Mouse (Mus musculus) gastrocnemius, adult 18-20 months (tissue): ENCODE measurements around the gene Inafm2. TPM values are rescaled to one million over a fixed set of nuclear protein-coding genes. Genes with fewer than 3 reads are reported as not detected.

Experiments used
- DNase-seq: peaks from one replicate; pipeline ENCODE4 v3.0.0; 2021; ENCODE audit warnings: low spot score
- total RNA-seq, 2 experiments: library from RNA; stranded (reverse); gene quantifications; 2 replicates each; pipeline ENCODE4 v1.2.3; 2021

The Inafm2 gene
- total RNA-seq, 2 experiments from 2014 or later: 5.3 TPM

DNA sequence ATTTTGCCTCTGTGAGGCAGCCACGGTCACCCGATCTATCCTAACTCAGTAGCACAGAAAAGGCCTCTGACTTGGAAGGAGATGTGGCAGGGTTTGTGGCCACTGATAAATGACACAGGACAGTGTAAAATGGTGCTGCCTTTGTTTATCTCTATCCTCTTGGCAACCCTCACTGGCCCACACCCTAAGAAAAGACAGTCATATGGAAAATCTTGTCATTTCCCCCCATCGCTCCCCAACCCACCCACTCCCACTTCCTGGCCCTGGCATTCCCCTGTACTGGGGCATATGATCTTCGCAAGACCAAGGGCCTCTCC lies 7.2 kb downstream of the Inafm2 start:
- no peak for DNase-seq

DNA sequence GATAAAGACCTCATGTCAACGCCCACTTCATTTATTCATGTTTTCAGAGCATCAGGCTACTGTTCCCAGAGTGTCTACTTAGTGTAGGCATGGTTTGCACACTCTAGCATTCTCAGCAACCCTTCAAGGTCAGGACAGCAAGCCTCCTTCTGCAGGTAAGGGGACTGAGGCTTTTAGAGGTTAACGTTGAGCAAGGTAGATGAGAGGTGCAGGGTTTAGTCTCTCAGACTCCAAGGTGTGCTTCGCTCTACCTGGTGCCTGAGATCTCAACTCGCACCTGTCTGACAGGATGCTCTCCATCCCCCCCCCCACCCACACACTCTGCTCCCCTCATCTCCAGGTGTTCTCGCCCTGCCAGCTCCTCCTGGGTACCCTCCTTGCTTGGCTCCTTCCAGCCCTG lies 8.6 kb downstream of the Inafm2 start:
- no peak for DNase-seq

DNA sequence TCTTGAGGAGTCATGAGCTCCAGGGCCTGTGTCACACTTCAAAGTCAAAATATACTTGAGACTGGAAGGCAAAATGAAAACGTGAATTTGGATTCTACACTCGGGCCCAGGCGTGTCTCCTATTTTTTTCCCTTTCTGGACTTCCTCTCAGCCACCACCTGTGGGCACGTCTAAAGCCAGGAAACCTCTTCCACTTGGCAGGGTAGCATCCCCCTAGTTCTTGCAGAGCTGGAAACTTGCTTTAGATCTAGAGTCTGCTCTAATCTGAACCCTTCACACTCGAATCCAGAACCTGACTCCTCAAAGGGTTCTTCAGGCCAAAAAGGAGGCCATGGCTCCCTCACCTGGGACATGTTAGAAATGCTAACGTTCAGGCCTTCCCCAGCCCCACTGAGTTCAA lies 9.8 kb downstream of the Inafm2 start:
- no peak for DNase-seq

DNA sequence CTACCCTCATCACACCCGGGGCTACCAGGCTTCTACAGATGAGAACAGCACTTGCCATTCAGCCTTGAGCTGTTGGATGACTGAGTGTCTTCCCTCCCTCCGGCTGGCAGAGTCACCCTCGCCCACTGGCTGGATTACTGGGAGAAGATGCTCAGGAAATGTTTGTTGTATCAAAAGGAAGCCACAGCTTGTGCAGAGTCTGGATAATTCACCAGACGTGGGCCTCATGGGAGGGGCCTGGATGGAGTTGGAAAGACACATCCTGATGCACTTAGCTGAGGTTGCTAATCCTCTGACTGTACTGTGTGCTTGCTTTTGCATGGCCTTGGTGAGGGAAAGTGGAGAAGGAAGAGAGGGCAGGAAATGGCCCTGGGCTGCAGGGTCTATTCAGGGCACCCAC lies 10.5 kb downstream of the Inafm2 start:
- DNase-seq: no peak

DNA sequence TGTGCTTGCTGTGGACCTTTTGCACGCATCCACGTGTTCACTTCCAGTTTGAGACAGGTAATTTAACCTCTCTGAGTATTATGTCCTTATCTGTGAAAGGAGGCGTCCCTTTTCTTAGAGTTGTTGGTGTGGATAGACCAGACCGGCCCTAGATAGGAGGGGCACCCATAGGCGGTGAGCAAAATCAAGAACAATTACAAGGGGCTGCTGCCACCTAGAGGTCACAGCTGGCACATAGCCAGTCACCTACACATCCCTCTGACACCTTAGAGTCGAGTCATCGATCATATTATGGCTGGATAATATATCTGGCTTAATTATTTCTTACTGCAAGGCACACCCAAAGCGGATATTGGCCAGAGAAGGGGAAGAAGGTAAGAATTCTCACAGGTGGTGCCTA lies 14.3 kb downstream of the Inafm2 start:
- no peak for DNase-seq

DNA sequence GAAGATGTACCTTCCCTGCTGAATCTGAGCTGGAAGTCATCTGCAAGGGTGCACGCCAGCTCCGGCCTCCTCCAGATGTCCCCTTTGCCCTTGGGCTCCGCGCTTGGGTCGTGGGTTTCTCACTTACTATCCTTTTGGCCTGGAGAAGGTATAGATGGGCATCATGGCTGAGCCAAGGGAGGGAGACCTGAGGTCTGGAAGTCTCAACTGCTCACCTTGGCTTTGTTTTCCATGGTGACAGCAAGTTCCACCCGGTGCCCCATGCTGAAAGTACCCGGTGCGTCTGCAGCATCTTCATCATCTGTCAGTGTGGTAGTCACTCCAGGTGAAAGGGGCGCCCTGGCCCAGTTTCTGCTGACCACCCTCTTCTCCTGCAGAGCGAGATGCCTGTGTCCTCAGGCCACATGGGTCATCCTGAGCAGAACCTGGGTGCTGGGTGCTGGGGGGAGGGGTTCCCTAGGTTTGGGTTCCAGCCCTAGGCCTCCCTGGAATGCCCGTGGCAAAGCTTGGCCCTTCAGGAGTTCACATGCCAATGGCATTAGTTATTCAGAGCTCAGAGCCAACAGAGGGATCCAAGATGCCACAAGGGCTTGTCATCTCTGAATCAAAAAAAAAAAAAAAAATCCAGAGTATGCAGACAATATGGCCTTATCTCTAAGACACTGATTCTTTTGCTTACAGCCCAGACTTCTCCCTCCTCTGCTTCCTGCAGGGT lies 14.9 kb downstream of the Inafm2 start:
- no peak for DNase-seq

DNA sequence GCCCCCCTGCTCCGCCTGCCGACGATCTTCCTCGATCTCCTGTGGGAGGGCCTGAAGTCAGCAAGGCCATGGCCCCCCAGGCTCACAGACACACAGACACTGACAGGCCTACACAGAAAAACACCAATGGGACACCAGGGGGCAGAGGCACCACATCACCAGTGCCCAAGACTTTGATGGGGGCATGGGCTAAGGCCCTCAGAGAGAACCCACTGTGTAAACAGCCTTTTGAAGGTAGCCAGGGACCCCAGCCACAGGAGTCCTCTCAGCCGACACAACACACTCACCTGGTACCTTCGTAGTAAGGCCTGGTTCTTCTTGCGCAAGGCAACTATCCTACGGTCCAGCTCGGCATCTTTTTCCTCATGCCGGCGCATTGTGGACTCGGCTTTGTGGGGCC lies 15.8 kb downstream of the Inafm2 start:
- DNase-seq: no peak

DNA sequence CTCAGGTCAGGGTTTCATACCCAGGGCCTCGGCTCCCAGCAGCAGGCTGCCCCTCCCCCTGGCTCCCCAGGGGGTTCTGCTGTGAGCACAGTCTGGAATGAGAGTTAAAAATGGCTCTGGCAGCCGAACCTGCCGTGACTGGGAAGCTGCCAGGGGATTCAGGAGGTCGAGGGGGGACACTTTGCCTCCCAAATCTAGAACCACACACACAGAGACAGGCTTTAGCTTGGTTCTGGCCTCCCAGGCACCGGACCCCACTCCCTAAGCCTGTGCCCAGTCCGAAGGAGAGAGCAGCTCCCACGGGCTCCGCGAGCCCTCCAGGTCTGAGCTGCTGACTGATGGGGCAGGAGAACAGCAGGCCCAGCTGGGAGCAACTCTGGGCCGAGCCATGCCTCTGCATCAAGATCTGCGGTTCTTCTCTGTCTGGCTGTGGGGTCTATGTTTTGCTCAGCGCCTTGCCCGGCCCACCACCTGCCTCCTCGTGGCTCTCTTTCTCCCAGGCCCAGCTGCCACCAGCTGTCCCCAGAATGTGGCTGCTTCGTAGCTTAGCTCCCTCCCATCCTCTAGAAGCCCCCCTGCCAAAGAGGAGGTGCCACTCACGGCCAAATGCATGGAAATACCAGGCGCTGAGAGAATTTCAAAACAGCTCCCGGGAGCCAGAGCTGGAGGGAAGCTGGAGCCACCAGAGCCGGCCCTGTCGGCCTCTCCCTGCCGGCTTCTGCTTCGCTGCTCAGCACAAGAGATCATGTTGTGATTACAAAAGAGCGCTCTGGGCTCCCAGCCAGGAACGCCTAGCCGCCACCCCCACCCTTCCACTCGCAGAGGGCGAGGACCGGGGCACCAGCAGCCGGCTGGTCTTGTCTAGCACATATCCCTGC lies 16.6 kb downstream of the Inafm2 start, which contains the start of gene Ccdc9b:
Gene Ccdc9b, minus strand, starts transcription at position 756 of the 878 bp plus-strand sequence.
- DNase-seq: peak; percentile 94

DNA sequence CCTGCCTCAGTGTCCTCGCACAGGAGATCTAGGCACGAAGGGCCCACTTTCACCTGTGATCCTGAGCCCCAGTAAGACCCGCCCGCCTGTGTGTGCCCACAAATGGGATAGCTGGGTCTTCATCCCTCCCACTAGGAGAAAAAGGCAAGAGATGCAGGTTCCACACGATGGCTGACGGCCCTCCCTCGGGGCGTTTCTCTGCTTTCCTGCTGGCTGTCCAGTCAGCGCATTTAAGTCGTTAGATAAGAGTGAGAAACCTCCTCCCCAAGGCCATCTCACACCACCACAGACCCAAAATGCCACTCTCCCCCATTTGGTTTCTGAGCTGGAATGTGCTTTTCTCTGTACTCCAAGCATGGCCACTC lies 17.2 kb downstream of the Inafm2 start:
- no peak for DNase-seq

DNA sequence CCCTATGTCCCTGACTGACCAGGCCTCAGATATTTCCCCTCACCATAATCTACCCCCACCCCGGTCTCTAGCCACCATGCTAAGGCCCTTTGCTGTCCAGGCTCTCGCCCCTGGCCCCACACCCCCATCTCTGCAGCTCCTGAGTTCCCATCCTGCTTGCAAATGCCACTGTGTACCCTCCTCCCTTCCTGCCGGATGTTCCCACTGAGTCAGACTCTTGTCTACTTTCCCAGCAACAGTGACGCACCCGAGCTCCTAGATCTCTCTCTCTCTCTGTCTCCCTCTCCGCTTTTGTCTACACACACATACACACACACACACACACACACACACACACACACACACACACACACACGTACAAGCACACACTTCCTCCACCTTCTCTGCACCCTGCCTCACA lies 17.9 kb downstream of the Inafm2 start:
- no peak for DNase-seq

DNA sequence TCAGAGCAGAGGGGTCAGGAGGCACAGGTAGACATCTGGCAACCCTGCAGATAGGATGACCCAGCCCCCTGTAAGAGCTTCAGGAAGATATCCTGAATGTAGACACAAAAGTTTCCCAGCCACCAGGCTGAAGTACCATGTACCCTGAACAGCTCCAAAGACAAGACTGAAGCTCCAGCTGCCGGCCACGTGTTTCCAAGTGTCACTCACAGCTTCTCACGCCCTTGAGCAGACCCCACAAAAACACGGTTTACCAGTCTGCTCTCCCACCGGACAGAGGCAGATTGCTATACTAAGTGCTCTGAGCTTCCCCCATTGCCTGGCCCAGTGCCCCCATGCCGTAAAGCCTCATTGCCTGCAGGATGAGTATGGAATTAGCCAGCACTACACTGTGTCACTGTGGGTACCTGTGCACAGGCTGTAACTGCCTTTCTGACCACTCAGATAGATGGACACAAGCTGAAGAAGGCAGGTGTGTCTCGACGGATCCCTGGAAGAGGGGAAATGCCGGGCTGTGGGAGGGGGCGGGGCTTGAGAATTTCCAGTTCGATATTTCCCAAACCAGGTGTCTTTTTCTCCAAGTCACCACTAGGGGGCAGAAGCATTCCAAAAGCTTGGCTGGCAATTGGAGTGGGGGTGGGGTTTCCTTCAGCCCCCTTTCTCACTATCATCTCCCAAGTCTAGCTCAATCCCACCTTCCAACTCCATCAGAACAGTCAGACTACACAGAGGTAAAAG lies 18.7 kb downstream of the Inafm2 start:
- DNase-seq: peak; percentile 46

DNA sequence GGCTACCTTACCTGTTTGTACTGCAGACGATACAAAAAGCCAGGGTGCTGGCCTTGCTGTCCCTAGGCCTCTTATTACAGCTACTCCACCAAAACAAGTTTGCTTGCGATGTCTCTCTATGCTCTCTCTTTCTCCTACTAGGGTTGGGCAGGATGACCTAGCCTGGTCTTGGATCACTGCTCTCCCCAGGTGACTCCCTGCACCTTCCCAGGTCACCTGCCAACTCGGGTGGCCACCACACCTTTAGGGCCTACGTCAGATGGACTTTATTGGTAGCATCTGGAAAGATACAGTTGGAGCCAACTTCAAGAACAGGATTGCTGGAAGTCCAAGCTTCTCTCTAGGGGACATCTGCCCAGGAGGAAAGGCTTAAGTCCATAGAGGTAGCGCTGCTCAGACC lies 19.3 kb downstream of the Inafm2 start:
- DNase-seq: no peak

DNA sequence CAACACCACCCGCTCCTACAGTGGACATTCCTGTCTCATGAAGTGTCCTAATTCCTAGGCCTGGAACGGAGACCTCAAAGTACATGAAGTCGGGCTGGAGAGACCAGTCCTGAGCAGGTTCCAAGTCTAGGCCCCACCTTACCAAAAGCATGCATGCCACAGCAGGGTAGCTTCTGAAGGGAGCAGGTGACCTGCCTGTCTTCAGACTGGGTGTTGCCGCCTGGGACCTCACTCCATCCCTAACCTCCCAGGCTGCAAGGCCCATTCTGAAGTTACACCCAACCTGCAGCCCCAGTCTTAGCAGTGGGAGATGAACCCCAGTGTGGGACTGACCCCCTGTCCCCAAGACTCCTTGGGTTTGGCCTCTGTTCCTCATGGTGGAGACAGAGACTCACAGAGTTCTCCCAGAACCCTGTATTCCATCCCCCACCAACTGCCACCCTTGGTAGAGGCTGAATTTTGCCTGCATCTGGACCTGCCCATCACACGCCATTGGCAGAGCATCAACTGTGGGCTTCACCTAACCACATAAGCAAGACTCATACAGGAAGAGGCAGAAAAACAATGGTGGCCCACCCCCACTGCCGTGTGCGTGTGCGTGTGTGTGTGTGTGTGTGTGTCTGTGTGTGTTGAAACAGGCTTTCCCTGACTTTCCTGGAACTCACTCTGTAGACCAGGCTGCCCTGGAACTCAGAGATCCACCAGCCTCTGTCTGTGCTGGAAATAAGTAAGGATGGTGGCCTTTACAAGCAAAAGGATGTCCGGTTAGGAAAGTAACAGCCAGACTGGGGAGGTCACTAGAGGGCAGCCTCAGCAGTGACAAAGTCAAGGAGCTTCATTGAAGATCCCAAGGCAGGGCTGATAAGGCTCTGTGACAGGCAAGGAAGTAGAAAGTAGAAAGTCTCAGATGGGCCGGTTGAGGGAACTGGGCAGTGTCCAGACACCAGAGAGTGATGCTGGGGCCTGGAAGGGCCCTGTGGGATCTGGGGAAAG lies 20.8 kb downstream of the Inafm2 start:
- DNase-seq: no peak

DNA sequence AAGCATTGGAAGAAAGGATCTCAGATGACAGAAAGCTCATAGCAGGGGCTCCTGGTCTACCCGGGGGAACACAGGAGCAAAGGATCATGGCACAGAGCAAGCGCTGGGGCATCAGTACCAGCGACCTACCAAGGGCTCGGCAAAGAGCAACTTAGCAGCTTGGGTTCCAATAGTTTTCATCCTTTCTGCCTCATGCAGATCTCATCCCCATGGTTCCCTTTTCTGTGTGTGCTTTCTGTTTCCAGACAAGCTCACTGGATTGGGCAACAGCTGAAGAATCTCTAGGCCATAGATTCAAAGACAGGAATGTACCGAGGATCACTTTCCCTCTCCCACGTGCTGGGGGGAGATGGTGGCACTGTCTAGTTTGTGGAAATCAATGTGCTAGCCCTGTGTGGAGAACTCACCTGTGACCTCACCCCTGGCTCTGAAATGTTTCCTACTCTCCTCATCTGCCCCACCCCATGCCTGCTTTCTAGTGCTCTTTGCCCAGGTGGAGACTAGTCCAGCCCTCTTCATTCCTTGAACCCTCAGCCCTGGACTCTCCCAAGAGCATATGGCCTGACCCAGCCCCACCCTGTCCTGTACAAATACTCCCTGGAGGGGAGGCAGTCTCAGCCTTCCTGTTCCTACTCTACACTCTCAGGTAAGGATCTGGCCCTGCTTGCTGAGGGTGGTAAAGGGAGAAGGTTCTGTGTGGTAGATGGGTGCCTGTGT lies 26.8 kb downstream of the Inafm2 start, which contains the start of gene Phgr1:
Gene Phgr1, plus strand, starts transcription at position 612 of the 717 bp plus-strand sequence.
- DNase-seq: no peak

DNA sequence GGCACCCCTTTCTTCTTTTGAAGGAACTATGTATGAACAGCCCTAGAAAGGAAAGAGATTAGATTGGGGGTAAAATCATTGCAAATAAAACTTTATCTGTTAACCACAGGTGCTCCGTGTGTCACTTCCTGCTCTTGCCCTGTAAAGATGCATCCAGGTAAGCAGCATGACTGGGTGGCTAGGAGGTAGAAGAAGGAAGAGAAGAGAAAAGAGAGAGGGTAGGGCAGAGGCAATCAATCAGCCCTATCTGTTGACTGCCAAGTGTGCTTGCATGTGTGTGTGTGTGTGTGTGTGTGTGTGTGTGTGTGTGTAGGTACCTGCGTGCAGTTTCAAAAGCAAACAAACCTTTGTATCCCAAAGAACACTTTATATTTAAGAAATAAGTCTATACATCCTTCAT lies 29.0 kb downstream of the Inafm2 start:
- no peak for DNase-seq

DNA sequence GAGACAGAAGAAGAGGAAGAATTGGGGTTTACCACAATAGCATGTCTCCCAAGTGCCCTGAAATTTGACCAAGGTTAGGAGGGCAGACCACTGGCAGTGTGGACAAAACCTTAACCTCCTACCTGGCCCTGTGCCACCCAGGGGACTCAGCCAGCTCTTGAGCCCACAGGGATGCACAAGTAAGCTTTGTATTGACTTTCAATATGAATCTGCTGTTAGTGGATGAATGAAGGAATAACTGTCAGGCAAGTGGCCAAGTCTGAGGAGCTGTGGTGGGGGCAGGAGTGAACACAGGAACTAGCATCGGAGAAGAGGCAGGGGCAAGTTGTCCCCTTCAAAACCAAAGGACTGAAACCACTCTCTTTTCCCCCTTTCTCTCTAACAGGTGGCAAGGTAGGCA lies 29.8 kb downstream of the Inafm2 start:
- DNase-seq: no peak

DNA sequence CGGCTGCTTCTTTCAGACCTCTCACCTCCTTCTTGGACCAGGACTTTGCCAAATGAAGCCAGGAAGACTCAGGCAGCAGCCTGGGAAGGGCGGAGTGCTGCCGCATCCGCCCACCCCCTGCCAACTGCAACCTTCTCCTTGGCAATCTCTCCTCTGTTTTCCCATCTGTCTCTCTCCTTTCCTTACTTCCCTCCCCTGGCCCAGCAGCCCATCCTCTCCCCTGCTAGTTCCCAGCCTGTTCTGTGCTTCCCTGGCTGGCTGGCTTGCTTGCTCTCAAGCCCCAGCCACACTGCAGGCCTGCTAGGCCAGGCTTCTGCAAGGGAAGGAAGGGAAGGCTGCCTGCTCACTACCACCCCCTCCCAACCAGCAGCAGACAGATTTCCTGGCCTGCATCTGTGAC lies 30.3 kb downstream of the Inafm2 start:
- no peak for DNase-seq

DNA sequence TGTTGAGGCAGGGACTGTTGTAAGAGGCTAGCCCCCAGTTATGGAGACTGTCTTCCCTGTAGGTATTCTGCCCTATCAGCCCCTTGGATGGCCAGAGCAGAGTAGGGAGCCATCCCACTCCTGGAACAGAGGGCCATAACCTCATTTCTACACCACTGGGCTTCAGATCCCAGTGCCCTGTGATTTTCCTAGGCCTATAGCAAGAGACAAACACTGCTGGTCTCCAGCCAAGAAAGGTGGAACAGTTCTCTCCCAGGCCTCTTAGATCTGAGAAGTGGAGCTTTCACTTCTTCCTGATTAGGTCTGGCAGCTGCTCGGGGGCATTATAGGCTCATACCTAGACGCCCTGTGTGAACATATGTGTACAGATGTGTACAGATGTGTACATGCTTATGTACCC lies 30.7 kb downstream of the Inafm2 start:
- no peak for DNase-seq

DNA sequence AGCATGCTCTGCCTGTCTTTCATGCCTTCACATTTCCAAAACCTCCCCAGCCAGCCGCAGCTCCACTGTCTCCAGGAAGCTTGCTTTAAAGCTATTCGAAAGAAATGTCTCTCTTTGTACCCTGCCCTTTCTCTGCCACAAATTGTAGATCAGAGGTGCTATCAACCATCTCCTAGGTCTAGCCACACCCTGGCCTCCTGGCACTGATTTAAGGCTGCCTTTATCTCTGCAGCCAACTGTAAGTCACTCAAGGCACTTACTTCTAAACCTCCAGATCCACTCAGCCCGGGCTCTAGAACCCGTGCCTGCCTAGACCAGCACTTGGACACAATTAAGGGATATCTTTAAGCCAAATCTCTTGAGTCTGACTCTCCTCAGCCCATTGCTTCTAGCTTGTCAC lies 32.9 kb downstream of the Inafm2 start:
- DNase-seq: no peak

DNA sequence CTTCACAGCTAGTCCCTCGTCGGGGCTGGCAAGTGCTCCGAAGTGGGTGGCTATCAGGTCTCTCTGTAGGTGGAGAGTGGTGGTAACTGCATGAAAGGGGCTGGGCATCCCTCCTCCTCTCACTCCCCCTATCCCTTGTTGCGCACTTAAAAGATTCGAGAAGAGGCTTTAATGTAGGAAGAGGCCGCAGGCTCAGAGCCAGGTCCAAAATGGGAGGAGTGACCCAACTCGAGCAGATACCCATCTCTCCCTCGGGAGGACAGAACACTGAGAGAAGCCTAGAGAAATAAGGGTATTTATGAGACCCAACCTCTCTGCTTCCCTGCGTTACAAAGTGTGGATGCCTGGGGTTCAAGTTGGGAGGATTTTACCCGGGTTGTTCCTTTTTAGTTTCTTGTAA lies 33.5 kb downstream of the Inafm2 start:
- DNase-seq: no peak
